Mouse (Mus musculus) lung, adult 18-20 months (tissue): ENCODE results near the gene Lrrfip2.

ENCODE experiments used
- DNase-seq, 2 experiments: peaks; one replicate each; pipeline ENCODE4 v3.0.0; 2022; ENCODE audit warnings: mixed read lengths in 2 of 2

The Lrrfip2 gene

GRCm38 (mm10) chr9:111223406-111223805, 106.0 kb downstream of the Lrrfip2 start:
- no peak for DNase-seq

- DNase-seq: no peak
Measured at GRCm38 (mm10) chr9:111228446-111228845, 111.1 kb downstream of the Lrrfip2 start.

GRCm38 (mm10) chr9:111234701-111235100, 117.3 kb downstream of the Lrrfip2 start:
- DNase-seq: no peak

- DNase-seq: no peak
Measured at GRCm38 (mm10) chr9:111237726-111238125, 120.3 kb downstream of the Lrrfip2 start.

GRCm38 (mm10) chr9:111239821-111240220, 122.4 kb downstream of the Lrrfip2 start:
- no peak for DNase-seq

GRCm38 (mm10) chr9:111243384-111243783, 126.0 kb downstream of the Lrrfip2 start:
- no peak for DNase-seq

GRCm38 (mm10) chr9:111245546-111245945, 128.2 kb downstream of the Lrrfip2 start:
- no peak for DNase-seq

- DNase-seq: peak in 1 of 2 experiments; percentile 5
Measured at GRCm38 (mm10) chr9:111247682-111248246, 130.4 kb downstream of the Lrrfip2 start.

GRCm38 (mm10) chr9:111252161-111252869, 134.9 kb downstream of the Lrrfip2 start:
- DNase-seq: no peak

- DNase-seq: peak; percentile 18 to 26
Measured at GRCm38 (mm10) chr9:111260360-111260985, 143.1 kb downstream of the Lrrfip2 start.

GRCm38 (mm10) chr9:111261356-111261755, 144.0 kb downstream of the Lrrfip2 start:
- DNase-seq: no peak

GRCm38 (mm10) chr9:111267998-111268397, 150.6 kb downstream of the Lrrfip2 start:
- no peak for DNase-seq

- no peak for DNase-seq
Measured at GRCm38 (mm10) chr9:111270606-111271005, 153.2 kb downstream of the Lrrfip2 start.

- no peak for DNase-seq
Measured at GRCm38 (mm10) chr9:111271056-111271433, 153.7 kb downstream of the Lrrfip2 start.

GRCm38 (mm10) chr9:111271434-111272160, 154.2 kb downstream of the Lrrfip2 start, which contains the start of the genes Mlh1 and Epm2aip1:
Gene Mlh1, minus strand, starts transcription at chr9:111271791.
Gene Epm2aip1, plus strand, starts transcription at chr9:111271929.
- peak; percentile 99 to 100 for DNase-seq

- peak in 1 of 2 experiments; percentile 14 for DNase-seq
Measured at GRCm38 (mm10) chr9:111272356-111272755, 155.0 kb downstream of the Lrrfip2 start.

- DNase-seq: no peak
Measured at GRCm38 (mm10) chr9:111272996-111273785, 155.8 kb downstream of the Lrrfip2 start.

GRCm38 (mm10) chr9:111273958-111274357, 156.6 kb downstream of the Lrrfip2 start:
- DNase-seq: no peak

GRCm38 (mm10) chr9:111275156-111275555, 157.8 kb downstream of the Lrrfip2 start:
- peak in 1 of 2 experiments; percentile 39 for DNase-seq
